Mouse (Mus musculus) intestine, postnatal 0 days (tissue): ENCODE data around the gene Cdhr1. TPM values are rescaled to one million over a fixed set of nuclear protein-coding genes. Genes with fewer than 3 reads are reported as not detected.
"Not testable (repeated sequence)": the region's sequence is repeated elsewhere in the genome, so short reads cannot be mapped to it uniquely, and the experiment has no call there.

Experiments used
- ATAC-seq: fragments of 200-750 bp; cut with Nextera tagmentation; 2 replicates; pipeline ENCODE4 v1.8.0; 2017; ENCODE audit warnings: mild to moderate bottlenecking, moderate TSS enrichment, moderate library complexity
- H3K27ac ChIP-seq: fragments of 300-500 bp; sonication (generic); 2 replicates; pipeline ENCODE4 v1.5.1; 2014; ENCODE audit warnings: mild to moderate bottlenecking, low read depth, low read length, moderate library complexity
- H3K27me3 ChIP-seq: fragments of 300-500 bp; sonication (generic); replicated peaks from 2 replicates; pipeline ENCODE4 v1.6.1; 2014; ENCODE audit warnings: low read length, mixed read lengths; ENCODE audit not compliant: control insufficient read depth, insufficient read depth
- H3K36me3 ChIP-seq: fragments of 300-500 bp; sonication (generic); 2 replicates; pipeline ENCODE4 v1.6.1; 2014; ENCODE audit warnings: mild to moderate bottlenecking, moderate library complexity; ENCODE audit not compliant: control insufficient read depth, insufficient read depth
- H3K4me1 ChIP-seq: fragments of 300-500 bp; sonication (generic); replicated peaks from 2 replicates; pipeline ENCODE4 v1.6.1; 2014; ENCODE audit warnings: antibody characterized with exemption, low read length, mixed read lengths; ENCODE audit not compliant: control insufficient read depth, insufficient read depth
- H3K4me2 ChIP-seq: fragments of 300-500 bp; sonication (generic); replicated peaks from 2 replicates; pipeline ENCODE4 v1.6.1; 2014; ENCODE audit warnings: low read depth, mild to moderate bottlenecking, moderate library complexity
- H3K4me3 ChIP-seq: fragments of 300-500 bp; sonication (generic); 2 replicates; pipeline ENCODE4 v1.5.1; 2014; ENCODE audit warnings: low read depth, low read length
- H3K9ac ChIP-seq: fragments of 300-500 bp; sonication (generic); 2 replicates; pipeline ENCODE4 v1.6.1; 2014; ENCODE audit warnings: mild to moderate bottlenecking, low read depth, low read length
- H3K9me3 ChIP-seq: fragments of 300-500 bp; sonication (generic); 2 replicates; pipeline ENCODE4 v1.6.1; 2016; ENCODE audit warnings: mixed run types; ENCODE audit not compliant: control insufficient read depth
- CTCF ChIP-seq: sonication (generic); IDR thresholded peaks from 2 replicates; pipeline ENCODE4 v1.5.1; 2016; ENCODE audit warnings: low read depth, mild to moderate bottlenecking, control low read depth, antibody characterized with exemption, moderate library complexity
- WGBS: fragments of 180-500 bp; shearing (Covaris S2); extraction: QIAGEN DNeasy Blood & Tissue Kit; methylation state at CpG from one replicate; pipeline ENCODE4 v1.1.7; 2014; 5-methylcytosine and 5-hydroxymethylcytosine counted together
- polyA plus RNA-seq: library from polyadenylated mRNA; unstranded; fragments of >200 nt; fragmentation: Nextera tagmentation; extraction: Ambion mirVana; gene quantifications from 2 replicates; pipeline ENCODE4 v1.2.1, GENCODE M21; 2015

The Cdhr1 gene
- 0.07 and 0.09 TPM in 2 replicates for polyA plus RNA-seq

GRCm38 (mm10) chr14:37097956-37098530, at the start of gene Cdhr1:
Gene Cdhr1 (minus strand): TSS chr14:37098347.
- ATAC-seq = 0 out of 2 replicates have a peak, but pooled peaks have one; percentile 36
- no peaks in the 10 kb centered on the region for H3K9me3 ChIP-seq
- WGBS = 2% methylated on average over 30 of the region's 30 CpGs
- no peak within 1 kb of the TSS for H3K27ac ChIP-seq
- peak within 1 kb of the TSS; percentile 17 for H3K4me3 ChIP-seq
- H3K36me3 ChIP-seq = no peaks in the 10 kb centered on the region
- no peaks in the 10 kb centered on the region for H3K4me1 ChIP-seq
- peak within 1 kb of the TSS; percentile 51 for H3K4me2 ChIP-seq
- peaks cover 16% of the 10 kb centered on the region for H3K27me3 ChIP-seq
- TF ChIP-seq CTCF = no peak
- peak within 1 kb of the TSS; percentile 3; the same call in 1 of the 2 replicates for H3K9ac ChIP-seq

GRCm38 (mm10) chr14:37139051-37139710, 41.0 kb upstream of the Cdhr1 start:
- H3K36me3 ChIP-seq = no peaks in the 10 kb centered on the region
- peak; percentile 12; the same call in 1 of the 2 replicates for ATAC-seq
- TF ChIP-seq CTCF = no peak
- WGBS = 77% methylated on average over 8 of the region's 8 CpGs
- no peaks in the 10 kb centered on the region for H3K27me3 ChIP-seq
- H3K4me3 ChIP-seq = no peak overlapping the region
- no peaks in the 10 kb centered on the region for H3K4me1 ChIP-seq
- no peaks in the 10 kb centered on the region for H3K9me3 ChIP-seq
- H3K27ac ChIP-seq = no peak overlapping the region
- no peak overlapping the region for H3K9ac ChIP-seq
- H3K4me2 ChIP-seq = no peak overlapping the region

GRCm38 (mm10) chr14:37137596-37137995, 39.4 kb upstream of the Cdhr1 start:
- H3K4me1 ChIP-seq, H3K27me3 ChIP-seq, H3K36me3 ChIP-seq, H3K4me3 ChIP-seq, H3K9me3 ChIP-seq, H3K4me2 ChIP-seq, H3K27ac ChIP-seq, ATAC-seq, H3K9ac ChIP-seq: not testable (repeated sequence)
- 77% methylated on average over 2 of the region's 3 CpGs for WGBS
- TF ChIP-seq CTCF = peak; percentile 31

- H3K27ac ChIP-seq = no peak overlapping the region
- no peak overlapping the region for H3K4me3 ChIP-seq
- no peak for ATAC-seq
- H3K36me3 ChIP-seq = peaks cover 15% of the 10 kb centered on the region; the same call in 1 of the 2 replicates
- no peaks in the 10 kb centered on the region for H3K9me3 ChIP-seq
- no peak overlapping the region for H3K4me2 ChIP-seq
- 83% methylated on average over 4 of the region's 4 CpGs for WGBS
- H3K4me1 ChIP-seq = no peaks in the 10 kb centered on the region
- no peaks in the 10 kb centered on the region for H3K27me3 ChIP-seq
- TF ChIP-seq CTCF = no peak
- H3K9ac ChIP-seq = no peak overlapping the region
Measured at GRCm38 (mm10) chr14:37136110-37136509, 38.0 kb upstream of the Cdhr1 start.

- 3% methylated on average over 10 of the region's 10 CpGs for WGBS
- Histone ChIP-seq H3K4me3 (peak overlapping the region; percentile 96), H3K36me3 (peaks cover 19% of the 10 kb centered on the region), H3K9me3 (no peaks in the 10 kb centered on the region), H3K27me3 (no peaks in the 10 kb centered on the region), H3K4me2 (peak overlapping the region; percentile 62), H3K4me1 (no peaks in the 10 kb centered on the region), H3K9ac (peak overlapping the region; percentile 45; the same call in 1 of the 2 replicates), H3K27ac (peak overlapping the region; percentile 91)
- TF ChIP-seq CTCF = no peak
- no peak for ATAC-seq
Measured at GRCm38 (mm10) chr14:37135671-37136070, 37.5 kb upstream of the Cdhr1 start.

DNA sequence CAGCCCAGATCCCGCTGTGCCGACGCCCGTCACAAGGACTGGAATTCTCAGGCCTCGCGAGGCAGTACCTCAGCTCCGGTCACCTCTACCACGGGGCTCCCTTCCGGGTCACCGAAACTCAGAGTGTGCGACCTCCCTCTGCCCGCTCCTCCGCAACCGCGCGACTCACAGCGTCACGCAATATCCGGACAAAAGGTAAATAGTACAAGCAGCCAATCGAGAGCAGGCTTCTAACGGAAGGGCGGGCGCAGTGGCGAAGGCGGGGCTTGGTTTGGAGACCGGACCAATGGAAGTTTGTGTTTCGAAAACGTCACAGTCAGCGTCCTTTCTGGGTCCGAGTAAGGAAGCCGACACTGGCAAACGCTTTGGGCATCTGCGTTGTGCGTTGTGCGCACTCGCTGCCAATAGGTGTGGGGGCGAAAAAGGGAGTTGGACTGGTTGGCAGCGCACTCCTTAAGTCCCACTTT, 37.0 kb upstream of the Cdhr1 start, which contains the start of gene Ghitm:
TSS of gene Ghitm (minus strand) at position 146 of the 467 bp plus-strand sequence.
- Histone ChIP-seq H3K9ac (peak within 1 kb of the TSS; percentile 85), H3K36me3 (peaks cover 23% of the 10 kb centered on the region), H3K4me2 (peak within 1 kb of the TSS; percentile 68), H3K27me3 (no peaks in the 10 kb centered on the region), H3K27ac (peak within 1 kb of the TSS; percentile 91), H3K4me3 (peak within 1 kb of the TSS; percentile 96), H3K9me3 (no peaks in the 10 kb centered on the region), H3K4me1 (no peaks in the 10 kb centered on the region)
- peak; percentile 21; the same call in 1 of the 2 replicates for TF ChIP-seq CTCF
- peak; percentile 98 for ATAC-seq
- 0% methylated on average over 38 of the region's 38 CpGs for WGBS
